Mouse (Mus musculus) CH12.LX (cell line): ENCODE measurements around the gene Lrrfip1. TPM values are rescaled to one million over a fixed set of nuclear protein-coding genes. Genes with fewer than 3 reads are reported as not detected.

ENCODE experiments used
- DNase-seq: peaks from one replicate; pipeline ENCODE4 v3.0.0-alpha.2; 2013; ENCODE audit errors: extremely low read depth
- H3K27ac ChIP-seq: 2 replicates; pipeline ENCODE4 v1.5.1; 2012; ENCODE audit warnings: low read depth, mild to moderate bottlenecking, control low read depth, moderate library complexity; ENCODE audit not compliant: insufficient read depth
- H3K27me3 ChIP-seq: replicated peaks from 2 replicates; pipeline ENCODE3; 2012; ENCODE audit warnings: inconsistent platforms
- H3K36me3 ChIP-seq, 2 experiments: replicated peaks in 1 of 2; 2 replicates each; pipeline versions ENCODE3 to v1.6.1; 2012; ENCODE audit warnings: inconsistent platforms in 1 of 2, low read length in 1 of 2, mild to moderate bottlenecking in 1 of 2, mixed read lengths in 1 of 2, moderate library complexity in 1 of 2; ENCODE audit not compliant: control insufficient read depth in 1 of 2, insufficient read depth in 1 of 2
- H3K4me1 ChIP-seq, 2 experiments: 2 replicates each; pipeline ENCODE4 v1.6.1; 2012; ENCODE audit warnings: inconsistent platforms in 1 of 2, moderate library complexity in 1 of 2; ENCODE audit not compliant: insufficient read depth in 2 of 2, control insufficient read depth in 1 of 2
- H3K4me2 ChIP-seq: 2 replicates; pipeline ENCODE4 v1.6.1; 2012; ENCODE audit warnings: low read depth, mild to moderate bottlenecking, control low read depth; ENCODE audit not compliant: poor library complexity, insufficient read depth, severe bottlenecking
- H3K4me3 ChIP-seq, 3 experiments: fragments of 150-350 bp in 1 of 3; sonication (generic) in 1 of 3; replicated peaks in 1 of 3; 2 replicates each; pipeline versions ENCODE3 to v1.5.1; 2011 to 2012; ENCODE audit warnings: low read depth in 2 of 3, low read length in 2 of 3, mild to moderate bottlenecking in 2 of 3, moderate library complexity in 2 of 3, control low read depth in 1 of 3, improper control_type of control experiment in 1 of 3, inconsistent platforms in 1 of 3, mixed read lengths in 1 of 3; ENCODE audit not compliant: poor library complexity in 1 of 3
- H3K79me2 ChIP-seq: replicated peaks from 2 replicates; pipeline ENCODE4 v1.6.1; 2012; ENCODE audit warnings: mild to moderate bottlenecking, moderate library complexity; ENCODE audit not compliant: control insufficient read depth, poor library complexity, insufficient read depth, severe bottlenecking; ENCODE audit errors: extremely low read depth
- H3K9ac ChIP-seq: 2 replicates; pipeline ENCODE4 v1.6.1; 2012; ENCODE audit warnings: low read depth, mild to moderate bottlenecking, control low read depth, moderate library complexity; ENCODE audit not compliant: insufficient read depth
- H3K9me3 ChIP-seq: replicated peaks from 2 replicates; pipeline ENCODE3; 2012; ENCODE audit warnings: low read length, inconsistent platforms, mixed read lengths
- BHLHE40 ChIP-seq: IDR thresholded peaks from 2 replicates; pipeline ENCODE4 v1.6.1; 2011; ENCODE audit warnings: mild to moderate bottlenecking, low read depth, low read length, improper control_type of control experiment
- CHD1 ChIP-seq: IDR thresholded peaks from 2 replicates; pipeline ENCODE4 v1.6.1; 2012; ENCODE audit warnings: low read depth, low read length, improper control_type of control experiment, inconsistent platforms
- CTCF ChIP-seq, 2 experiments: IDR thresholded peaks in 1 of 2; conservative IDR thresholded peaks in 1 of 2; 2 replicates each; pipeline ENCODE4 v1.5.1; 2011 to 2012; ENCODE audit warnings: low read depth in 2 of 2, low read length in 2 of 2, improper control_type of control experiment in 1 of 2, inconsistent platforms in 1 of 2, mild to moderate bottlenecking in 1 of 2, moderate library complexity in 1 of 2
- E2F4 ChIP-seq: IDR thresholded peaks from 2 replicates; pipeline ENCODE4 v1.6.1; 2011; ENCODE audit warnings: low read depth, low read length, improper control_type of control experiment; ENCODE audit not compliant: insufficient replicate concordance
- ETS1 ChIP-seq: conservative IDR thresholded peaks from 2 replicates; pipeline ENCODE4 v1.6.1; 2012; ENCODE audit warnings: low read depth, mild to moderate bottlenecking, inconsistent platforms, low read length, improper control_type of control experiment, moderate library complexity
- GABPA ChIP-seq: IDR thresholded peaks from 2 replicates; pipeline ENCODE4 v1.6.1; 2012; ENCODE audit warnings: low read depth, low read length, improper control_type of control experiment, inconsistent platforms; ENCODE audit not compliant: insufficient replicate concordance
- JUN ChIP-seq: IDR thresholded peaks from 2 replicates; pipeline ENCODE4 v1.6.1; 2011; ENCODE audit warnings: low read depth, mild to moderate bottlenecking, low read length, improper control_type of control experiment, moderate library complexity; ENCODE audit not compliant: insufficient read depth
- MAFK ChIP-seq: IDR thresholded peaks from 2 replicates; pipeline ENCODE4 v1.6.1; 2011; ENCODE audit warnings: low read length, improper control_type of control experiment; ENCODE audit not compliant: insufficient replicate concordance
- MAZ ChIP-seq: IDR thresholded peaks from 2 replicates; pipeline ENCODE4 v1.6.1; 2012; ENCODE audit warnings: low read depth, mild to moderate bottlenecking, inconsistent platforms, low read length, improper control_type of control experiment, moderate library complexity
- MEF2A ChIP-seq: IDR thresholded peaks from 2 replicates; pipeline ENCODE4 v1.6.1; 2014; ENCODE audit warnings: low read depth, mild to moderate bottlenecking, inconsistent platforms, low read length, improper control_type of control experiment, borderline replicate concordance
- MXI1 ChIP-seq: IDR thresholded peaks from 2 replicates; pipeline ENCODE4 v1.6.1; 2011; ENCODE audit warnings: mild to moderate bottlenecking, low read depth, low read length, improper control_type of control experiment
- PAX5 ChIP-seq: IDR thresholded peaks from 2 replicates; pipeline ENCODE4 v1.6.1; 2012; ENCODE audit warnings: low read length, inconsistent platforms, mixed read lengths
- POLR2A ChIP-seq: IDR thresholded peaks from 2 replicates; pipeline ENCODE4 v1.6.1; 2011; ENCODE audit warnings: low read depth, mild to moderate bottlenecking, improper control_type of control experiment, low read length
- RAD21 ChIP-seq: IDR thresholded peaks from 2 replicates; pipeline ENCODE4 v1.6.1; 2011; ENCODE audit warnings: low read depth, mild to moderate bottlenecking, low read length, improper control_type of control experiment, moderate library complexity
- RCOR1 ChIP-seq: conservative IDR thresholded peaks from 2 replicates; pipeline ENCODE4 v1.6.1; 2012; ENCODE audit warnings: low read depth, mild to moderate bottlenecking, inconsistent platforms, low read length, improper control_type of control experiment
- SIN3A ChIP-seq: IDR thresholded peaks from 2 replicates; pipeline ENCODE4 v1.6.1; 2012; ENCODE audit warnings: low read length, improper control_type of control experiment, inconsistent platforms
- SMC3 ChIP-seq: IDR thresholded peaks from 2 replicates; pipeline ENCODE4 v1.6.1; 2011; ENCODE audit warnings: low read depth, low read length, improper control_type of control experiment
- ZC3H11A ChIP-seq: IDR thresholded peaks from 2 replicates; pipeline ENCODE4 v1.6.1; 2012; ENCODE audit warnings: low read depth, mild to moderate bottlenecking, inconsistent platforms, low read length, improper control_type of control experiment
- dilution Hi-C: fragments of 300-500 bp; cut with MboI; formaldehyde crosslinking; loops from 2 replicates; pipeline ENCODE4 v1.14.3; 2020; ENCODE audit warnings: low sequenced_read_pairs; ENCODE audit not compliant: extremely low pct_unique_long_range_greater_than_20kb, extremely low pct_ligation_motif_present
- in situ Hi-C: fragments of 300-500 bp; cut with MboI; formaldehyde crosslinking; loops from 3 replicates; pipeline ENCODE4 v1.14.3; 2019; ENCODE audit warnings: low sequenced_read_pairs, low pct_ligation_motif_present, low pct_unique_long_range_greater_than_20kb, mixed read lengths
- polyA plus RNA-seq: library from polyadenylated mRNA; unstranded; fragments of >175 nt; gene quantifications from 2 replicates; pipeline ENCODE4 v1.2.1, GENCODE M21; 2012; ENCODE audit warnings: low read depth; ENCODE audit not compliant: insufficient read length
- total RNA-seq, 2 experiments: library from RNA; depleted of rRNA; stranded (reverse); fragments of 300-350 nt in 1 of 2; fragments of >200 nt in 1 of 2; gene quantifications; 2 replicates each; pipeline ENCODE4 v1.2.3; 2012 to 2014

The Lrrfip1 gene
- total and polyA plus RNA-seq, 3 experiments = 17.2 to 30.5 (median 19.1) TPM

DNA sequence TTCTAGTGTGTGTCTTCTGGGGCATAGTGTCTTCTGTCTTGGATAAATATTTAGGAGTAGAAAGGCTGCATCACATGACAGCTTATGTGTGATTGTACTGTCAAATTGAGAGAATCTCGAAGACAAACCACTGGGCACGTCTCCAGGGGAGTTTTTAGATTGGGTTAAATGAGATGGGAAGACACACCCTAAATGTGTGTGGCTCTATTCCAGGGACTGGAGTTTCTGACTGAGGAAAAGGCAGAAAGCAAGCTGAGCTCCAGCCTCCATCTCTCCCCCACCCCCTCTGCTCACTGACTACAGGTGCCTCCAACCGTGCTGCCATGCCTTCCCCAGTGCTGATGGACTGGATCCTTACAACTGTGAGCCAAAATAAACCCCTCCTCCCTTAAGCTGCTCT is 17.2 kb upstream of the Lrrfip1 start:
- no peak for TF ChIP-seq ZC3H11A
- TF ChIP-seq CTCF (conservative IDR thresholded peaks at IDR 0.05 in 1 of 2, IDR thresholded peaks at IDR 0.05 in 1 of 2; ENCODE audit: low read depth in 2 of 2, low read length in 2 of 2) = no peak
- TF ChIP-seq POLR2A = no peak
- Histone ChIP-seq H3K27ac (no peak overlapping the region), H3K36me3 (no peaks in the 10 kb centered on the region), H3K27me3 (peaks cover 3% of the 10 kb centered on the region), H3K4me3 (no peak overlapping the region), H3K9ac (no peak overlapping the region), H3K9me3 (peaks cover 3% of the 10 kb centered on the region), H3K4me2 (no peak overlapping the region), H3K4me1 (no peaks in the 10 kb centered on the region), H3K79me2 (no peaks in the 10 kb centered on the region)
- in situ Hi-C loops (no loop called here), dilution Hi-C loops (no loop called here)
- no peak for DNase-seq

DNA sequence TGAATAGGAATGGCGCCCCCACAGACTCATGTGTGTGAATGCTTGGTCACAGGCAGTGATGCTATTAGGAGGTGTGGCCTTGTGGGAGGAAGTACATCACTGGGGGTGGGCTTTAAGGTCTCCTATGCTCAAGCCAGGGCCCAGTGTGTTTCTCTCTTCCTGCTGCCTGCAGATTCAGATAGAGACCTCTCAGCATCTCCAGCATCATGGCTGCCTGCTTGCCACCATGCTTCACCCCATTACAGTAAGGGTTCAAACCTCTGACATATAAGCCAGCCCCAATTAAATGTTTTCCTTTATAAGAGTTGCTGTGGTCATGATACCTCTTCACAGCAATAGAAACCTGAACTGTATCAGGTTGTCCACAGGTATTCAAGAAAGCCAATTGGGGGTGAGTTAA is 2.6 kb upstream of the Lrrfip1 start:
- H3K4me1 ChIP-seq = no peaks in the 10 kb centered on the region
- H3K9me3 ChIP-seq = peaks cover 15% of the 10 kb centered on the region
- H3K9ac ChIP-seq = no peak overlapping the region
- H3K4me3 ChIP-seq = no peak overlapping the region
- H3K4me2 ChIP-seq = no peak overlapping the region
- DNase-seq = no peak
- in situ Hi-C loops = no loop called here
- no peaks in the 10 kb centered on the region for H3K79me2 ChIP-seq
- no peaks in the 10 kb centered on the region for H3K36me3 ChIP-seq
- H3K27ac ChIP-seq = no peak overlapping the region
- dilution Hi-C loops = no loop called here
- H3K27me3 ChIP-seq = peaks cover 29% of the 10 kb centered on the region
- TF ChIP-seq PAX5 (no peak), CHD1 (no peak)

- H3K4me2 ChIP-seq = no peak overlapping the region
- no peaks in the 10 kb centered on the region for H3K36me3 ChIP-seq
- no peak overlapping the region for H3K27ac ChIP-seq
- in situ Hi-C loops (no loop called here), dilution Hi-C loops (no loop called here)
- no peak overlapping the region for H3K4me3 ChIP-seq
- TF ChIP-seq ETS1 (no peak), SMC3 (no peak), RAD21 (no peak), E2F4 (no peak), BHLHE40 (no peak), JUN (no peak), MAZ (no peak), MEF2A (no peak), GABPA (no peak), SIN3A (no peak), RCOR1 (no peak), MXI1 (no peak), MAFK (no peak)
- H3K9ac ChIP-seq = no peak overlapping the region
- DNase-seq = no peak
- no peaks in the 10 kb centered on the region for H3K4me1 ChIP-seq
- H3K79me2 ChIP-seq = no peaks in the 10 kb centered on the region
- H3K9me3 ChIP-seq = peaks cover 15% of the 10 kb centered on the region
- H3K27me3 ChIP-seq = peaks cover 41% of the 10 kb centered on the region
Measured at GRCm38 (mm10) chr1:90997136-90997535, 1.4 kb upstream of the Lrrfip1 start.
